Mouse (Mus musculus): ENCODE data around the gene 4933428G20Rik.
A peak's percentile ranks its signal among the peaks of the same experiment; 100 is the strongest.

4933428G20Rik gene

GRCm38 (mm10) chr11:97502846-97503245 is 2.7 kb upstream of the 4933428G20Rik start:
- DNase-seq = no peak

GRCm38 (mm10) chr11:97502383-97502782 is 2.2 kb upstream of the 4933428G20Rik start:
- no peak for DNase-seq

DNA sequence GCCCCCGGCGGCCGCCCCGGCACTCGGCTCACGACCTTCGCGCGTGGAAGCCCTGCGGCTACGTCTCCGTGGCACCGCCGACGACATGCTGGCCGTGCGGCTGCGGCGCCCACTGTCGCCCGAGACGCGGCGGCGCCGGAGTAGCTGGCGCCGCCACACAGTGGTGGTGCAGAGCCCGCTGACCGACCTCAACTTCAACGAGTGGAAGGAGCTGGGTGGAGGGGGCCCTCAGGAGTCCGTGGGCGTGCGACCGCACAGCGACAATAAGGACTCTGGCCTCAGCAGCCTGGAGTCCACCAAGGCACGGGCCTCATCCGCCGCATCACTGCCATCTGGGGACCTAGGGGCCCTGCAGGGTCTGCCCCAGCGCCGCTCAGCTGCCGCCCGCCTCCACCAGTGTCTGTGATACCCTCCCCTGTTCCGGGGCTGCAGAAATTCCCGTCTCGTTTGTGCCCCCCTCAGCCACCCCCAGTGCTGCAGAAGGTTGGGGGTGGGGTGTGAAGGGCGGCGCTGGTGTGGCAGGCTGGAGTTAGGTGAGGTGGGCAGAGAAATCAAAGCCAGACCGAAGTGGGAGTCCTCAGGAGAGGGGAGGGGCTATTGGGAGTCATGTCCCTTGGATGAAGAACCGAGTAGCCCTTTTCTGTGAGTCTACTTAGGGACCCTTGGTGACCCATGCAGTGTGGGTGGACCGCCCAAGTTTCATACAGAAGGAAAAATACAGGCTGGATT is 744 bp upstream of the 4933428G20Rik start:
- DNase-seq = no peak

- no peak for DNase-seq
Measured at GRCm38 (mm10) chr11:97497543-97497942, 2.6 kb downstream of the 4933428G20Rik start.

DNA sequence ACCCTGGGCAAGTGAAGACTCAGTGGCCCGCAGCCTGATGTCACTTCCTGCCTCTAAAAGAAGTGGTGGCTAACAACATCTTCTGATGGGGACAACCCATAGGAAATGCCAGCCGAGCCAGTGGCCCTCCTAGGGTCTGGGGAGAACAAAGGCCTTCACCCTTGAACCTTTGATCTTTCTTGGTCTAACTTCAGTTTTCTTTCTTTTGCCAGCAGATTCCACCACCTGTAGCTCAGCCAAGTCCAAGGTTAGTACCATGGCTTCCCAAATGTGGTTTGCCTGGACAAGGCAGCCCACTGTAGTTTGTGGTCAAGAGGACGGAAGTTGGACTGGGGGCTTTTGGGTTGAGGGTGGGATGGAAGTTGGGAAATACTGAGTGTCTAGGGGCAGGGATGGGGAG is 7.3 kb downstream of the 4933428G20Rik start:
- DNase-seq = no peak

DNA sequence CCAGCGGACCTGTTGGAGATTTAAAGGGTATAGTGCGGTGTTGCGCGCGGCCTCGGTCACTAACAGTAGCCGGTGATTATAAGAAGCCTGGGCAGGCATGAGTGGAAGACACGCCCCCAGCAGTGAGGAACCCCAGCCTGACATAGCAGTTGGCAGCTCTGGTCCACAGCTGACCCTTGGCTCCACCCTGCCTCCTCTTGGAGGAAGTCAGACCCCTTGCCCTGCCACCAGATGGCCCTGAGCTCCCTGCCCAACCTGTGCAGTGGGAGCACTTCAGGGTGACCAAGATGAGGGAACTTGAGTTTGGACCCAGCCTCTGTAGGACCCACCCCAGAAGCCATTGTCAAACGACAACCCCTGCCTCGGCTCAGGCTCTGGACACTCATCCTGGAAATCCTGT is 8.5 kb downstream of the 4933428G20Rik start:
- no peak for DNase-seq

DNA sequence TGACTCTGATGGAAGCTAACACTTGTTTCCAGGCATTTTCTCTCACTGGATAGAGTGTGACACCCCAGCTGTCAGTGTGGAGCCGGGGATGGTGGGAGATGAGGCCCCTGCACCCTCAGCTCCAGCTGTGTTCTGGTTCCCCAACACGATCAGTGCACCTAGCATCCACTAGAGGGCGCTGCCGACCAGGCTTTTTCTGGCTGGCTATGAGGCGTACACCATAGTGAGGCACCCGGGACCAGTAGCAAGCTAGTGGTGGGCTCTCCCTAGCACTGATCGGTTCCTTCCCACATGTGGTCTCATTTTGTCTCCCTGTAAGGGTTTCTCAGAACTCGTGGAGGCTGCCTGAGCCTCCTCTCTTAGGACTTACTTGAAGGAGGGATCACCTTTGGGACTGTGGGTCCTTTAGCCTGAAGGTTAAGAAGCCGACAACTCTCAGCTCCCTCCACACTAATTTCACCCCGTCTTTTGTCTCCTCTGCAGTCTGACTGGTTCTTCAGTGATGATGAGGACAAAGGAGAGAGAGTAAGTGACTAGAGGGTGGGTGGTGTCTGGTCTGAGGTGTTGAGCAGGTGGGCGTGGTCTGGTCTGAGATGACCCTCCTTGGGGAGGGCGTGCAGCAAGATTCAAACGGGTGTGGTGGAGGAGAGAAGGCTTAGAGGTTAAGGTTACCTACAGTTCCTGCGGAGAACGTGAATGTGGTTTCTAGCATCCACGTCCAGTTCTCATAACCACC is 10.4 kb downstream of the 4933428G20Rik start:
- peak; percentile 76 for DNase-seq

GRCm38 (mm10) chr11:97487656-97488055 is 12.5 kb downstream of the 4933428G20Rik start:
- no peak for DNase-seq

- DNase-seq = no peak
Measured at GRCm38 (mm10) chr11:97485661-97486060, 14.5 kb downstream of the 4933428G20Rik start.

- DNase-seq = no peak
Measured at GRCm38 (mm10) chr11:97479824-97480223, 20.3 kb downstream of the 4933428G20Rik start.

DNA sequence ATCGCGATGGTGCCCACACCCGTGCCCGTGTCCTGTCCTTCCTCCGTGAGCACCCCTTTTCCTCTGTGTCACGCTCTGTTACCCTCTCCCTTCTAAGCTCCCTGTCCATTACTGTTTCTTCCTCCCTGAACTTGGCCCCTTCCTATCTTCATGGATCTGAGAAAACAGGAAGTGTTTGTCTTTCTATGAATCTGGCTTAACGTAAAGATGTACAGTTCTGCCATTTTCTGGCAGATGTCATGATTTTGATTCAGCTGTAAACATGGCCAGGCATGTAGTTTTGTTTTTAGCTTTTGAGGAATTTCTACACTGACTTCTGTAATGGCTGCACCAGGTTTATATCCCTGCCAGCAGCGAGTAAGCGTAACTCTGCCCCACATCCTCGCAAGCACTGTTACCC is 21.1 kb downstream of the 4933428G20Rik start:
- DNase-seq = no peak

- DNase-seq = no peak
Measured at GRCm38 (mm10) chr11:97478345-97478744, 21.8 kb downstream of the 4933428G20Rik start.

DNA sequence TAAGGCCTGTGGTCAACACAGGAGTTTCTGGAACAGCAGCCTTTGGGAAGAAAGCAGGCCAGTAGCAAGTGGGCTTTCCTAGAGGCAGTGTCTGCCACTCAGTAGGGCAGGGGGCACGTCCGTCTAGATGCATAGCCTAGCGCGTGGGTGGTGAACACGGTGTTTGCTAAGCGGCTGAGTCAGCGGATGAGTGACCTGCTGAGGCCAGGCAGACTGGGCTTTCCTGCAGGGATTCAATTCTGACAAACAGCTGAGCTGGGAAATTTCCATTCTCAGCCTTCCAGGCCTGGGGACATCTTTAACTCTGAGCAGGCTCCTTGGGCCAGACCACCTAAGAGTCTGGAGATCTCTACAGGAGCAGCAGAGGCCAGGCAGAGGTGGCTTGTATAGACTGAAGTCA is 22.7 kb downstream of the 4933428G20Rik start:
- DNase-seq = no peak

DNA sequence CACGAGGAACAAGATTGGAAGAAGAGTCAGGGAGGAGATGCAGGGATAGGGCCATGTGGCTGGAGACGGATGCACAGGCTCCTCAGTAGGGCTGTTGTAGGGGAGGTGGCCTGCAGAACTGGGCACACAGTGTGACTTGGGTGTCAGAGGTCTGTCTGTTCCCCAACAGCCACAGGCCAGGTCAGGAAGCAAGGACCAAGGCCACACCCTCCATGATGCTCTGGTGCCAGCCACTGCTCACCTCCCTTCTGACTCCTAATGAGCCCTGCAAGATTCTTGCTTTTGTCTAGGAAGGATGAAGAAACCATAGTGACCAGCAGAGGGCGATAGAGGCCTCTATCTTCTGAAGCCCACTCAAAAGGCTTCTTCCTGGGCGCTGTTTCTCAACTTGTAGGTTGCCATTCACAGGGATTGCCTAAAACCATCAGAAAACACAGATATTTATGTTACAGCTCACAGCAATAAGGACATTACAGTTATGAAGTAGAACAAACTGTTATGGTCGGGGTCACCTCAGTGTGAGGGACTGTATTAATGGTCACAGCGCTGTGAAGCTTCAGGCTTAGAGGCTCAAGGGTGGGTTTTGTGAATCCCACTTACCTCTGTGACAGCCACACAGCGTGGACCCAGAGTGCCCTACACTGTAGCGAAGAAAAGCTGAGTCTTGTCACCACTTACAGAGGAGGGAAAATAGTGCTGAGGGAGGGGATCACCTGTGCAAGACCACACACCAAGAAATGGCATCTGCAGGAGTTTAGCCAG is 23.6 kb downstream of the 4933428G20Rik start:
- peak; percentile 61 for DNase-seq

DNA sequence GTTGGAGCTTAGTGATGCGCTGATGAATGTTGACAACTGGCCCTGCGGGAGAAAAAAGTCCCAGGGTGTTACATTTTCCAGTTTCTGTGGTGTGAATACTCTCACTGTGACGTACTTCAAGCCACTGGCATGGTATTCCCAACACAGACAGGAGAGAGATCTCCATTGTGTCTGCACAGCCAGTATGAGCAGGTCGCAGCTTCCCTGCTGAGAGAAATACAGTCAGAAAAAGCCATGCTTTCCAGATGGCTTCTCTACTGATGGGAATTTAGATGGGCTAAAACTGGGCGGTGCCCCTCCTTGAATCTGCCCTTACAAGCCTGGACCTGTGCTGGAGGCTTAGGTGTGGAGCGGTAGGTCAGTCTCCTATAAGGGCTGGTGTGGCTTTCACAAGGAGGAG is 28.9 kb downstream of the 4933428G20Rik start:
- DNase-seq = no peak

- DNase-seq = no peak
Measured at GRCm38 (mm10) chr11:97469828-97470227, 30.3 kb downstream of the 4933428G20Rik start.

GRCm38 (mm10) chr11:97468639-97469287 is 31.4 kb downstream of the 4933428G20Rik start:
- DNase-seq = peak; percentile 87

GRCm38 (mm10) chr11:97466444-97467160 is 33.5 kb downstream of the 4933428G20Rik start:
- DNase-seq = no peak

DNA sequence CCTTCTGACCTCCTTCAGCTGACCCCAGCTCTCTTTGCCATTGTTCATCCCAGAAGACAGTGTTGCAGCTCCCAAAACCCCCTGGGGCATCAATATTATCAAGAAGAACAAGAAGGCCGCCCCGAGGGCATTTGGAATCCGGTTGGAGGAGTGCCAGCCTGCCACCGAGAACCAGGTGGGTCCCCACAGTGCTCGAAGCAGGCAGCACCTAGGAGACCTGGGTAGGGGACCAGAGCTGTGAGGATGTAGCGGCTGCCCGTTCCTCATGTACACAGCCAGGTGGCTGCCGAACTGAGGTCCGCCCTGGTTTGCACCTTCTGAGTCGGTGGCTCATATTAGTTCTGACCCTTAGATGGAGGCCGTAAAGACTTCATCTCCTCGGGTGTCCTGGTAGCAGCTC is 34.2 kb downstream of the 4933428G20Rik start:
- no peak for DNase-seq

DNA sequence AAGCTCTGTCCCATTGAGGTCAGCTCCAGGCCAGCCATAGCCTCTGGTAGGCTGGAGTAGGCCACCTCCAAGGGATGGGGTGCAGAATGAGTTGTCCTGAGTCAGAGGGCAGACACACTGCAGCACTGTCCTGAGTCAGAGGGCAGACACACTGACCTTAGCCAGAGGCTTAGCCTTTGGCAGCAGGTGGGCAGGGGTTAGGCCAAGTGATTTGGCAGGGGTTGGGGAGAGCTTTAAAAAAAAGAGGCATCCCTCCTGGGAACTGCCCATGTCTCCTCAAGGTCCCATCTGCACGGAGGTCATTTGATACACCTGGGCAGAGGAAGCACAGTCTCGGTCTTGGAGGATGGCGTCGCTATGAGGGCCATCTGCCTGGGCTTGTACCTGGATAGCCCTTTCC is 36.1 kb downstream of the 4933428G20Rik start:
- no peak for DNase-seq

DNA sequence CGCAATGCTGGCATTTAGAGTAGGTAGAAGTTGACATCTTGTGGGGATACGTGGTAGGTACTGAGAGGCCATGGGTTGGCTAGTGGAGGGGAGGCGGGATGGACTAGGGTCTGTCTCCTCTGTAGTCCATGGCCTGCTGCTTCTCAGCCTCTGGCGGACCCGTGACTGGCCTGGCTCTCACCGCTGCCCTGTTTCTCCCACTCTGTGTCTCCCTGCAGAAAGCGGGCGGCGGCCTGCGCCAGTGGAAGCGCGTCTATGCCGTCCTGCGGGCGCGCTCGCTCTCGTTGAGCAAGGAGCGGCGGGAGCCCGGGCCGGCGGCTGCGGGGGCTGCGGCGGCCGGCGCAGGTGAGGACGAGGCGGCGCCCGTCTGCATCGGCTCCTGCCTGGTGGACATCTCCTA is 37.0 kb downstream of the 4933428G20Rik start:
- DNase-seq = no peak

DNA sequence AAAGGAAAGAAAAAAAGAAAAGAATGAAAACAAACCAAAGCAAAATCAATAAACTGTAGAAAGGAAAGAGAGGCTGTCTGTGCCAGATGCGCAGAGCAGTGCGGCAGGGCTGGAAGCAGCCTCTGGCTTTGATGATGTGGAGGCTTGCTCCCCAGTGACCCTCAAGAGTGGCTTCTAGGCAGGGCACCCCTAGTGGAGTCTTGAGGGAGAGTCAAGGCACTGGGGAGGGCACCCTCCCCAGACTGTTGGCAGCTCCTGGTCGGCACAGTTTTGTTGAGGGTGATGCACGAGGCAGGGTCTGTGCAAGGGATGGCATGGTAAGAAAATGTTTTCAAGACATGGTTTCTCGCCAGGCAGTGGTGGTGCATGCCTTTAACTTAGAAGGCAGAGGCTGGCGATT is 37.6 kb downstream of the 4933428G20Rik start:
- no peak for DNase-seq

Measured in liver (tissue).